Mouse (Mus musculus) liver, embryonic 11.5 days (tissue): ENCODE data around the gene E4f1. TPM values are rescaled to one million over a fixed set of nuclear protein-coding genes. Genes with fewer than 3 reads are reported as not detected.
"Not testable (repeated sequence)": the region's sequence is repeated elsewhere in the genome, so short reads cannot be mapped to it uniquely, and the experiment has no call there.

ENCODE experiments used
- ATAC-seq: fragments of 200-750 bp; cut with Nextera tagmentation; replicated peaks from 2 replicates; pipeline ENCODE4 v1.8.0; 2017; ENCODE audit warnings: moderate number of reproducible peaks, mild to moderate bottlenecking, moderate TSS enrichment, moderate library complexity; ENCODE audit not compliant: low FRiP score
- DNase-seq: peaks from one replicate; pipeline ENCODE4 v3.0.0-alpha.2; 2017; ENCODE audit warnings: low spot score
- H3K27ac ChIP-seq: fragments of 300-500 bp; sonication (generic); 2 replicates; pipeline ENCODE4 v1.5.1; 2014; ENCODE audit warnings: mild to moderate bottlenecking, low read depth, low read length, control low read depth
- H3K27me3 ChIP-seq: fragments of 300-500 bp; sonication (generic); replicated peaks from 2 replicates; pipeline ENCODE4 v1.6.1; 2014; ENCODE audit warnings: low read length, mixed read lengths; ENCODE audit not compliant: control insufficient read depth, insufficient read depth
- H3K36me3 ChIP-seq: fragments of 300-500 bp; sonication (generic); 2 replicates; pipeline ENCODE4 v1.6.1; 2014; ENCODE audit warnings: mild to moderate bottlenecking, low read length, moderate library complexity, mixed read lengths; ENCODE audit not compliant: control insufficient read depth, insufficient read depth
- H3K4me1 ChIP-seq: fragments of 300-500 bp; sonication (generic); replicated peaks from 2 replicates; pipeline ENCODE4 v1.6.1; 2014; ENCODE audit warnings: low read length, mixed read lengths; ENCODE audit not compliant: control insufficient read depth, insufficient read depth
- H3K4me2 ChIP-seq: fragments of 300-500 bp; sonication (generic); 2 replicates; pipeline ENCODE4 v1.6.1; 2014; ENCODE audit warnings: mild to moderate bottlenecking, control low read depth, moderate library complexity
- H3K4me3 ChIP-seq: fragments of 300-500 bp; sonication (generic); 2 replicates; pipeline ENCODE4 v1.5.1; 2014; ENCODE audit warnings: low read depth, low read length, control low read depth
- H3K9ac ChIP-seq: fragments of 300-500 bp; sonication (generic); 2 replicates; pipeline ENCODE4 v1.6.1; 2014; ENCODE audit warnings: low read depth, low read length, control low read depth
- H3K9me3 ChIP-seq: fragments of 300-500 bp; sonication (generic); 2 replicates; pipeline ENCODE4 v1.6.1; 2016; ENCODE audit warnings: low read length, inconsistent platforms, mixed read lengths; ENCODE audit not compliant: control insufficient read depth
- WGBS: fragments of 180-500 bp; shearing (Covaris S2); extraction: QIAGEN DNeasy Blood & Tissue Kit; methylation state at CpG from one replicate; pipeline ENCODE4 v1.1.7; 2014; 5-methylcytosine and 5-hydroxymethylcytosine counted together
- polyA plus RNA-seq: library from polyadenylated mRNA; unstranded; fragments of >200 nt; fragmentation: Nextera tagmentation; extraction: Ambion mirVana; gene quantifications from 2 replicates; pipeline ENCODE4 v1.2.1, GENCODE M21; 2014

The E4f1 gene
- polyA plus RNA-seq, 1 experiment from 2014 or later: 23.5 TPM

DNA sequence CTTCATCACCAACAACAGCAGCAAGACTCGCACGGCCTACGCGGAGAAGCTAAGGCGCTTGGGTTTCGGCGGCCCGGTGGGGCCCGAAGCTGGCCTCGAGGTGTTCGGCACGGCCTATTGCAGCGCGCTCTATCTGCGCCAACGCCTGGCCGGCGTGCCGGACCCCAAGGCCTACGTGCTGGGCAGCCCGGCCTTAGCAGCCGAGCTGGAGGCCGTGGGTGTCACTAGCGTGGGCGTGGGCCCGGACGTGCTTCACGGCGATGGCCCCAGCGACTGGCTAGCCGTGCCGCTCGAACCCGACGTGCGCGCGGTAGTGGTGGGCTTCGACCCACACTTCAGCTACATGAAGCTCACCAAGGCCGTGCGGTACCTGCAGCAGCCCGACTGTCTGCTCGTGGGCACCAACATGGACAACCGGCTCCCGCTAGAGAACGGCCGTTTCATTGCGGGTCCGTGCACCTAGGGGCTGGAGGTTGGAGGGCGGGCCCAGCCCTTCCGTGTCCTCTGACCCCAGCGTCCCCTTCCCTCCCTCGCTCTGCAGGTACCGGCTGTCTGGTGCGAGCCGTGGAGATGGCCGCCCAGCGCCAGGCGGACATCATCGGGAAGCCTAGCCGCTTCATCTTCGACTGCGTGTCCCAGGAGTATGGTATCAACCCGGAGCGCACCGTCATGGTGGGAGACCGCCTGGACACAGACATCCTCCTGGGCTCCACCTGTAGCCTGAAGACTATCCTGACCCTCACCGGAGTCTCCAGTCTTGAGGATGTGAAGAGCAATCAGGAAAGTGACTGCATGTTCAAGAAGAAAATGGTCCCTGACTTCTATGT lies 801 bp upstream of the E4f1 start:
- Histone ChIP-seq H3K36me3 (peaks cover 15% of the 10 kb centered on the region; the same call in 1 of the 2 replicates), H3K9me3 (no peaks in the 10 kb centered on the region), H3K4me1 (peaks cover 16% of the 10 kb centered on the region), H3K27ac (peak overlapping the region; percentile 95), H3K9ac (peak overlapping the region; percentile 99), H3K27me3 (no peaks in the 10 kb centered on the region), H3K4me2 (peak overlapping the region; percentile 98), H3K4me3 (peak overlapping the region; percentile 89)
- WGBS: under 1% methylated on average over 68 of the region's 68 CpGs
- DNase-seq (peak; percentile 64), ATAC-seq (peak; percentile 44)

- DNase-seq (no peak), ATAC-seq (no peak)
- H3K4me1 ChIP-seq: peaks cover 16% of the 10 kb centered on the region
- H3K36me3 ChIP-seq: peaks cover 11% of the 10 kb centered on the region; the same call in 1 of the 2 replicates
- H3K9me3 ChIP-seq: no peaks in the 10 kb centered on the region
- peak overlapping the region; percentile 89 for H3K4me3 ChIP-seq
- peak overlapping the region; percentile 98 for H3K4me2 ChIP-seq
- H3K27me3 ChIP-seq: no peaks in the 10 kb centered on the region
- H3K9ac ChIP-seq: peak overlapping the region; percentile 99
- WGBS: 15% methylated on average over 7 of the region's 7 CpGs
- H3K27ac ChIP-seq: peak overlapping the region; percentile 95
Observed at GRCm38 (mm10) chr17:24469336-24469909, 690 bp downstream of the E4f1 start.

DNA sequence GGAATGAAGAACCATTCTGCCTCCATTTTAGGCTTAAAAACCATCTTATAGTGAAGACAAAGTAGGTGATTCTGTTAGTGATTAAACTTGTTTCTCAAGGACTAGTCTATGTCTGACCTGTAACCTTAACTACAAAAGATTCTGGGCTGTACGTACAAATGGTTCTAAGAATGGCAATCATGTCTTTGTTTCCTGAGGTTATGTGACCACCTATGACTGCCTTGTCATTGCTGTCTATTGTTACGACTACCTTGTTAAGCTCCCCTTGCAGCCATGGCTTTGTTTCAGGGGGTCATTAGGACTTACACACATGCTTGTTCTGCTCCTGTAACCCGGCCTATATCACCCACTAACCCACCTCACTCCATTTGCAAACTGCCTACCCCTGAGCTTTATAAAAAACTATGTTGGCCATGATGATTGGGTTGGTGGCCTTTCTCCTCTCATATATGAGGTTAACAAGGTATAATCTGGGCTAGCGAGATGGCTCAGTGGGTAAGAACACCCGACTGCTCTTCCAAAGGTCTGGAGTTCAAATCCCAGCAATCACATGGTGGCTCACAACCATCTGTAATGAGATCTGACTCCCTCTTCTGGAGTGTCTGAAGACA lies 1.4 kb downstream of the E4f1 start:
- whole genome bisulfite sequencing: 96% methylated on average over 5 of the region's 5 CpGs
- H3K36me3 ChIP-seq: peaks cover 9% of the 10 kb centered on the region; the same call in 1 of the 2 replicates
- no peak for DNase-seq
- H3K27me3 ChIP-seq: no peaks in the 10 kb centered on the region
- no peak overlapping the region for H3K4me3 ChIP-seq
- peaks cover 16% of the 10 kb centered on the region for H3K4me1 ChIP-seq
- no peak for ATAC-seq
- no peak overlapping the region for H3K4me2 ChIP-seq
- H3K27ac ChIP-seq: no peak overlapping the region
- no peaks in the 10 kb centered on the region for H3K9me3 ChIP-seq
- no peak overlapping the region for H3K9ac ChIP-seq

- H3K9ac ChIP-seq: no peak overlapping the region
- no peaks in the 10 kb centered on the region for H3K9me3 ChIP-seq
- no peak overlapping the region for H3K4me2 ChIP-seq
- no peak overlapping the region for H3K4me3 ChIP-seq
- no peak overlapping the region for H3K27ac ChIP-seq
- no peak for ATAC-seq
- H3K27me3 ChIP-seq: no peaks in the 10 kb centered on the region
- H3K36me3 ChIP-seq: no peaks in the 10 kb centered on the region
- no peaks in the 10 kb centered on the region for H3K4me1 ChIP-seq
- WGBS: 45% methylated on average over 6 of the region's 6 CpGs
- DNase-seq: no peak
Observed at GRCm38 (mm10) chr17:24463374-24464133, 6.6 kb downstream of the E4f1 start.

DNA sequence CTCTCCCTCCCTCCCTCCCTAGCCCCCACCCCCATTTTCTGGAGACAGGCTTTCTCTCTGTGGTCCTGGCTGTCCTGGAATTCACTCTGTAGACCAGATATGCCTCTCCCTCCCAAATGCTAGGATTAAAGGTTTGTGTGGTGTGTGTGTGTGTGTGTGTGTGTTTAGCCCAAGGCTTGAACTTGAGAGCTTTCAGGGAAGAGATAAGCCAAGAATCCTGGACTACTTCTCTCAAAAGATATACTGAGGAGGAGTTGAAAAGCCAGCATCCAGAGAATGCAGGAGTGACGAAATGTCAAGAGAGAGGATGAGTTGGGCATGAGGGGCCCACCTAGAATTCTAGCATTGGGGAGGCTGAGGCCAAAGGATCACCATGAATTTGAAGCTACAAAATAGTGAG lies 7.2 kb downstream of the E4f1 start:
- Histone ChIP-seq H3K4me3 (no peak overlapping the region), H3K9me3 (no peaks in the 10 kb centered on the region), H3K4me1 (no peaks in the 10 kb centered on the region), H3K27me3 (no peaks in the 10 kb centered on the region), H3K4me2 (no peak overlapping the region), H3K27ac (no peak overlapping the region), H3K9ac (no peak overlapping the region), H3K36me3 (no peaks in the 10 kb centered on the region)
- DNase-seq (no peak), ATAC-seq (no peak)
- WGBS: 75% methylated on average over 1 of the region's 1 CpGs

GRCm38 (mm10) chr17:24461580-24461979 lies 8.5 kb downstream of the E4f1 start:
- Histone ChIP-seq H3K9me3 (no peaks in the 10 kb centered on the region), H3K4me2 (no peak overlapping the region), H3K9ac (no peak overlapping the region), H3K36me3 (no peaks in the 10 kb centered on the region), H3K27me3 (no peaks in the 10 kb centered on the region), H3K27ac (no peak overlapping the region), H3K4me1 (no peaks in the 10 kb centered on the region), H3K4me3 (no peak overlapping the region)
- 0 out of 2 replicates have a peak, but pooled peaks have one; percentile 47 for ATAC-seq
- DNase-seq: no peak
- 59% methylated on average over 2 of the region's 2 CpGs for WGBS

GRCm38 (mm10) chr17:24455523-24456206 lies 14.4 kb downstream of the E4f1 start:
- peak overlapping the region; percentile 21; the same call in 1 of the 2 replicates for H3K4me3 ChIP-seq
- not testable (repeated sequence) for H3K27me3 ChIP-seq, H3K9me3 ChIP-seq, H3K36me3 ChIP-seq, DNase-seq
- peak overlapping the region; percentile 64 for H3K27ac ChIP-seq
- ATAC-seq: peak; percentile 2; the same call in 1 of the 2 replicates
- WGBS: 45% methylated on average over 10 of the region's 10 CpGs
- H3K9ac ChIP-seq: peak overlapping the region; percentile 37; the same call in 1 of the 2 replicates
- peaks cover 11% of the 10 kb centered on the region for H3K4me1 ChIP-seq
- H3K4me2 ChIP-seq: peak overlapping the region; percentile 51
